Comparison of ENCODE assay signal across 22 mouse cellular contexts in the genomic region with DNA sequence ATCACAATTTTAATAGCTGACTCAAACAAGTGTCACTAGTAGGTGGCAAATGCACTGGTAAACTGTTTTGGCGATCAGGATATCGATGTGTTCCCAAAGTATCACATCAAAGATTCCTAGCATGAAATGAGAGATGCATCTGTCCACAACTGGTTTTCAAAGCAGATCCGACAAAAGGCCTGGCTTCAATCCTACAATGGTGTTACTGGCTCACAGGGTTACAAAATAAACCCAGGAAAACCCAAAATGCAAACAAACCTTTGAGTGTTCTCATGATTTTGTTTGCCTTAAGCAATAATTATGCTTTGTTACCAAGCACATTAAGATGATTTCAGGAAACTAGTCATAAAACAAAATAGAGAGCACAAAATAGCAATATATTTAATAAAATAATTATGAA. TPM values are rescaled to one million over a fixed set of nuclear protein-coding genes. Genes with fewer than 3 reads are reported as not detected.
A peak's percentile ranks its signal among the peaks of the same experiment; 100 is the strongest.
DNase-seq lines count a peak whose midpoint lies in the region; ATAC-seq and TF ChIP-seq lines count a peak whose summit lies in the region.
"Had no signal": no experiment of that assay in that cellular context is flagged by ENCODE, and none has a peak within 500 bp of the region (broad histone marks: within the 10 kb centered on the region; RNA-seq: fewer than 3 reads in every experiment).

No protein-coding gene starts in this region.

- peak; percentile 86 for DNase-seq in liver, adult 2 months (ENCODE audit: extremely low read depth, low read depth, low spot score)
- no peak for DNase-seq in liver, embryonic 11.5 days (ENCODE audit: low spot score)
- DNase-seq in lung, postnatal 0 days (ENCODE audit: low spot score) = peak; percentile 24
- DNase-seq in lung, postnatal 10 days = no peak
- peak; percentile 28 for DNase-seq in lung, postnatal 36 days
- DNase-seq in lung, adult 2 months = no peak
- DNase-seq: adrenal gland, adult 2 months; adrenal gland, postnatal 10 days; adrenal gland, postnatal 25 days; cerebellum, adult 11 months; cerebellum, adult 18-20 months; cerebellum, adult 8-10 months; cerebellum, adult 9-11 months; cerebellum, postnatal 14 days; cerebellum, postnatal 36 days; embryo, embryonic 11 days had no signal

- no peak overlapping the region for H3K9ac ChIP-seq in liver, adult 2 months (ENCODE audit: low read depth, low read length)
- H3K9ac ChIP-seq in liver, embryonic 11.5 days (ENCODE audit: low read depth, low read length) = no peak overlapping the region
- H3K9ac ChIP-seq in lung, postnatal 0 days (replicated peaks; ENCODE audit: low read depth) = no peak overlapping the region
- H3K9ac ChIP-seq: embryonic facial prominence, embryonic 13.5 days; embryonic facial prominence, embryonic 15.5 days; forebrain, embryonic 12.5 days had no signal

- H3K79me2 ChIP-seq in liver, adult 2 months (ENCODE audit: control insufficient read depth, insufficient read depth, low read length) = no peaks in the 10 kb centered on the region

- no peak for TF ChIP-seq POLR2A in liver, adult 2 months (IDR thresholded peaks at IDR 0.05; ENCODE audit: extremely low read depth, insufficient read depth, low read length)
- no peak for TF ChIP-seq POLR2A in lung, adult 2 months (IDR thresholded peaks at IDR 0.05; ENCODE audit: borderline replicate concordance, extremely low read depth, low read depth, low read length)

- no peak overlapping the region for H3K27ac ChIP-seq in liver, adult 2 months (replicated peaks; ENCODE audit: insufficient read depth, low read depth, low read length)
- H3K27ac ChIP-seq in liver, embryonic 11.5 days (ENCODE audit: low read depth, low read length) = no peak overlapping the region
- no peak overlapping the region for H3K27ac ChIP-seq in lung, postnatal 0 days (ENCODE audit: low read length)
- H3K27ac ChIP-seq: embryonic facial prominence, embryonic 13.5 days; embryonic facial prominence, embryonic 15.5 days; forebrain, embryonic 10.5 days; forebrain, embryonic 12.5 days had no signal

- 32% methylated on average over 3 of the region's 3 CpGs for WGBS in liver, adult 2 months
- 87% methylated on average over 3 of the region's 3 CpGs for WGBS in liver, embryonic 11.5 days
- WGBS in lung, postnatal 0 days = 71% methylated on average over 3 of the region's 3 CpGs
- WGBS in lung, adult 2 months = 79% methylated on average over 3 of the region's 3 CpGs

- no peaks in the 10 kb centered on the region for H3K9me3 ChIP-seq in liver, embryonic 11.5 days (ENCODE audit: control insufficient read depth, low read length)
- H3K9me3 ChIP-seq in lung, postnatal 0 days (ENCODE audit: low read length) = no peaks in the 10 kb centered on the region
- H3K9me3 ChIP-seq: embryonic facial prominence, embryonic 13.5 days; embryonic facial prominence, embryonic 15.5 days; forebrain, embryonic 10.5 days; forebrain, embryonic 12.5 days had no signal

- peaks cover 8% of the 10 kb centered on the region; the same call in 1 of the 2 replicates for H3K4me1 ChIP-seq in liver, adult 2 months (ENCODE audit: control insufficient read depth, insufficient read depth, low read length)
- H3K4me1 ChIP-seq in liver, embryonic 11.5 days (replicated peaks; ENCODE audit: control insufficient read depth, insufficient read depth, low read length) = no peaks in the 10 kb centered on the region
- H3K4me1 ChIP-seq in lung, postnatal 0 days (ENCODE audit: insufficient read depth, low read depth, low read length) = no peaks in the 10 kb centered on the region
- H3K4me1 ChIP-seq in lung, adult 2 months (ENCODE audit: control insufficient read depth, insufficient read depth, low read length) = peaks cover 4% of the 10 kb centered on the region
- H3K4me1 ChIP-seq: embryonic facial prominence, embryonic 13.5 days; embryonic facial prominence, embryonic 15.5 days; forebrain, embryonic 10.5 days; forebrain, embryonic 12.5 days had no signal

- H3K4me2 ChIP-seq in liver, embryonic 11.5 days = no peak overlapping the region
- no peak overlapping the region for H3K4me2 ChIP-seq in lung, postnatal 0 days (replicated peaks; ENCODE audit: low read depth, low read length)
- H3K4me2 ChIP-seq: embryonic facial prominence, embryonic 13.5 days; embryonic facial prominence, embryonic 15.5 days; forebrain, embryonic 12.5 days had no signal

- TF ChIP-seq CTCF in liver, adult 2 months (IDR thresholded peaks at IDR 0.05; ENCODE audit: low read depth, low read length) = no peak
- TF ChIP-seq CTCF in lung, postnatal 0 days (IDR thresholded peaks at IDR 0.05) = no peak
- TF ChIP-seq CTCF in lung, adult 2 months (IDR thresholded peaks at IDR 0.05; ENCODE audit: insufficient read depth, low read length) = no peak

- no peak for TF ChIP-seq EP300 in lung, postnatal 0 days (IDR thresholded peaks at IDR 0.05)

- no peak for ATAC-seq in liver, embryonic 11.5 days (replicated peaks; ENCODE audit: low FRiP score)
- ATAC-seq in lung, postnatal 0 days = no peak
- ATAC-seq: forebrain, embryonic 14.5 days had no signal

- H3K27me3 ChIP-seq in liver, adult 2 months (ENCODE audit: control insufficient read depth, insufficient read depth, low read length) = no peaks in the 10 kb centered on the region
- no peaks in the 10 kb centered on the region for H3K27me3 ChIP-seq in liver, embryonic 11.5 days (replicated peaks; ENCODE audit: control insufficient read depth, insufficient read depth, low read length)
- H3K27me3 ChIP-seq in lung, postnatal 0 days (replicated peaks; ENCODE audit: insufficient read depth, low read length) = no peaks in the 10 kb centered on the region
- H3K27me3 ChIP-seq: embryonic facial prominence, embryonic 13.5 days; embryonic facial prominence, embryonic 15.5 days; forebrain, embryonic 12.5 days had no signal

- H3K36me3 ChIP-seq in liver, adult 2 months (ENCODE audit: control insufficient read depth, insufficient read depth, low read length) = peaks cover 29% of the 10 kb centered on the region
- H3K36me3 ChIP-seq in liver, embryonic 11.5 days (ENCODE audit: control insufficient read depth, insufficient read depth, low read length) = peaks cover 27% of the 10 kb centered on the region
- H3K36me3 ChIP-seq in lung, postnatal 0 days (ENCODE audit: insufficient read depth, low read length) = peaks cover 24% of the 10 kb centered on the region

- no peak overlapping the region for H3K4me3 ChIP-seq in liver, adult 2 months (ENCODE audit: insufficient read depth, low read depth, low read length)
- no peak overlapping the region for H3K4me3 ChIP-seq in liver, embryonic 11.5 days (ENCODE audit: low read depth, low read length)
- no peak overlapping the region for H3K4me3 ChIP-seq in lung, postnatal 0 days (ENCODE audit: low read depth, low read length)
- no peak overlapping the region for H3K4me3 ChIP-seq in lung, adult 2 months (replicated peaks; ENCODE audit: extremely low read depth, low read depth, low read length)
- H3K4me3 ChIP-seq: embryonic facial prominence, embryonic 13.5 days; embryonic facial prominence, embryonic 15.5 days; erythroblast, embryonic 14.5 days; forebrain, embryonic 10.5 days; forebrain, embryonic 12.5 days had no signal

RNA-seq across cellular contexts. Expression of gene Gabpb1, which starts 28.4 kb away (rescaled TPM):
- total RNA-seq in liver, adult 2 months (2014; rRNA removed) = 4.8 and 5.5 TPM in 2 replicates
- 4.5 and 5.5 TPM in 2 replicates for polyA plus RNA-seq in liver, adult 2 months (2012; rRNA removed)
- 41.0 and 46.4 TPM in 2 replicates for polyA plus RNA-seq in liver, embryonic 11.5 days (2014; fragmentation: Nextera tagmentation; extraction: Ambion mirVana)
- polyA plus RNA-seq in lung, postnatal 0 days (2015; fragmentation: Nextera tagmentation; extraction: Ambion mirVana) = 24.5 and 33.0 TPM in 2 replicates
- 7.1 and 11.6 TPM in 2 replicates for polyA plus RNA-seq in lung, adult 2 months (2012; rRNA removed)

RNA-seq across cellular contexts. Expression of gene Hdc, which starts 28.7 kb away (rescaled TPM):
- total RNA-seq in liver, adult 2 months (2014; rRNA removed) = 1.1 and 1.8 TPM in 2 replicates
- 0.97 and 1.7 TPM in 2 replicates for polyA plus RNA-seq in liver, adult 2 months (2012; rRNA removed)
- 7.4 and 9.4 TPM in 2 replicates for polyA plus RNA-seq in liver, embryonic 11.5 days (2014; fragmentation: Nextera tagmentation; extraction: Ambion mirVana)
- 35.2 and 41.5 TPM in 2 replicates for polyA plus RNA-seq in lung, postnatal 0 days (2015; fragmentation: Nextera tagmentation; extraction: Ambion mirVana)
- polyA plus RNA-seq in lung, adult 2 months (2012; rRNA removed) = 59.1 and 75.3 TPM in 2 replicates

RNA-seq across cellular contexts. Expression of gene Usp8, which starts 59.4 kb away (rescaled TPM):
- total RNA-seq in liver, adult 2 months (2014; rRNA removed) = 23.4 and 26.1 TPM in 2 replicates
- 12.2 and 12.5 TPM in 2 replicates for polyA plus RNA-seq in liver, adult 2 months (2012; rRNA removed)
- 38.3 and 42.4 TPM in 2 replicates for polyA plus RNA-seq in liver, embryonic 11.5 days (2014; fragmentation: Nextera tagmentation; extraction: Ambion mirVana)
- 36.9 and 45.6 TPM in 2 replicates for polyA plus RNA-seq in lung, postnatal 0 days (2015; fragmentation: Nextera tagmentation; extraction: Ambion mirVana)
- polyA plus RNA-seq in lung, adult 2 months (2012; rRNA removed) = 22.9 and 23.9 TPM in 2 replicates

Comparison
In these comparisons a context has a peak if more than half of its experiments do, and no peak if none do; other contexts are left out.
1. DNase-seq: peak in liver, adult 2 months (single experiment), lung, postnatal 0 days (single experiment) and lung, postnatal 36 days (single experiment); none in liver, embryonic 11.5 days (single experiment), lung, postnatal 10 days (single experiment) and lung, adult 2 months (single experiment).